Mouse (Mus musculus) ES-E14 (cell line): ENCODE results near the gene En2. TPM values are rescaled to one million over a fixed set of nuclear protein-coding genes. Genes with fewer than 3 reads are reported as not detected.

Experiments used
- DNase-seq: peaks from one replicate; pipeline ENCODE4 v3.0.0-alpha.2; 2013; ENCODE audit warnings: low read depth, low spot score
- H3K27ac ChIP-seq: 2 replicates; pipeline ENCODE4 v1.5.1; 2012; ENCODE audit warnings: low read depth, mild to moderate bottlenecking, low read length, moderate library complexity, mixed read lengths; ENCODE audit not compliant: poor library complexity, insufficient read depth, severe bottlenecking
- H3K36me3 ChIP-seq: 2 replicates; pipeline ENCODE4 v1.6.1; 2012; ENCODE audit warnings: mild to moderate bottlenecking, low read length, moderate library complexity, mixed read lengths; ENCODE audit not compliant: control insufficient read depth, poor library complexity, insufficient read depth, severe bottlenecking
- H3K4me1 ChIP-seq, 2 experiments: fragments of 150-350 bp in 1 of 2; sonication (generic) in 1 of 2; 2 replicates each; pipeline ENCODE4 v1.6.1; 2012; ENCODE audit warnings: low read length in 2 of 2, mild to moderate bottlenecking in 1 of 2, mixed read lengths in 1 of 2; ENCODE audit not compliant: control insufficient read depth in 2 of 2, insufficient read depth in 2 of 2, poor library complexity in 1 of 2
- H3K4me3 ChIP-seq, 2 experiments: fragments of 150-350 bp in 1 of 2; sonication (generic) in 1 of 2; 2 replicates each; pipeline ENCODE4 v1.5.1; 2012; ENCODE audit warnings: low read length in 2 of 2, low read depth in 1 of 2, mild to moderate bottlenecking in 1 of 2, mixed read lengths in 1 of 2; ENCODE audit not compliant: insufficient read depth in 1 of 2, poor library complexity in 1 of 2, severe bottlenecking in 1 of 2
- H3K9ac ChIP-seq: 2 replicates; pipeline ENCODE4 v1.6.1; 2012; ENCODE audit warnings: low read depth, mild to moderate bottlenecking, low read length, mixed read lengths; ENCODE audit not compliant: poor library complexity, insufficient read depth, severe bottlenecking
- H3K9me3 ChIP-seq: fragments of 150-350 bp; sonication (generic); 2 replicates; pipeline ENCODE4 v1.6.1; 2012; ENCODE audit warnings: low read depth, mild to moderate bottlenecking, low read length; ENCODE audit not compliant: control insufficient read depth, insufficient read depth
- CHD2 ChIP-seq: IDR thresholded peaks from 2 replicates; pipeline ENCODE4 v1.6.1; 2014; ENCODE audit warnings: mild to moderate bottlenecking, low read depth, low read length, inconsistent platforms
- HCFC1 ChIP-seq: IDR thresholded peaks from 2 replicates; pipeline ENCODE4 v1.6.1; 2012; ENCODE audit warnings: low read length, inconsistent platforms, borderline replicate concordance; ENCODE audit not compliant: insufficient read depth
- MAFK ChIP-seq: IDR thresholded peaks from 2 replicates; pipeline ENCODE4 v1.6.1; 2014; ENCODE audit warnings: mild to moderate bottlenecking, low read depth, low read length, inconsistent platforms; ENCODE audit not compliant: insufficient read depth
- ZC3H11A ChIP-seq: IDR thresholded peaks from 2 replicates; pipeline ENCODE4 v1.6.1; 2012; ENCODE audit warnings: low read depth, mild to moderate bottlenecking, inconsistent platforms, low read length, borderline replicate concordance
- ZNF384 ChIP-seq: IDR thresholded peaks from 2 replicates; pipeline ENCODE4 v1.6.1; 2012; ENCODE audit warnings: low read depth, low read length, inconsistent platforms
- in situ Hi-C, 2 experiments: fragments of 600-800 bp; cut with MboI; formaldehyde crosslinking; loops; one replicate each; pipeline ENCODE4 v1.15.1; 2025; ENCODE audit warnings: low sequenced_read_pairs in 2 of 2, inconsistent platforms in 1 of 2; ENCODE audit not compliant: unreplicated experiment in 2 of 2
- total RNA-seq: library from RNA; depleted of rRNA; stranded (reverse); fragments of 300-350 nt; gene quantifications from 2 replicates; pipeline ENCODE4 v1.2.3, GENCODE M21; 2012

The En2 gene
- total RNA-seq, 1 experiment = 3.2 TPM

- Histone ChIP-seq H3K9me3 (no peaks in the 10 kb centered on the region), H3K36me3 (no peaks in the 10 kb centered on the region), H3K9ac (no peak overlapping the region), H3K27ac (no peak overlapping the region), H3K4me1 (peaks cover 0 to 8% of the 10 kb centered on the region in 2 experiments; a peak in 2 of 4 replicates), H3K4me3 (no peak overlapping the region)
- in situ Hi-C loops = no loop called here
- DNase-seq = no peak
- TF ChIP-seq CHD2 (no peak), ZNF384 (no peak), ZC3H11A (no peak), MAFK (no peak), HCFC1 (no peak)
Measured at GRCm38 (mm10) chr5:28176585-28176984, 11.1 kb downstream of the En2 start.

DNA sequence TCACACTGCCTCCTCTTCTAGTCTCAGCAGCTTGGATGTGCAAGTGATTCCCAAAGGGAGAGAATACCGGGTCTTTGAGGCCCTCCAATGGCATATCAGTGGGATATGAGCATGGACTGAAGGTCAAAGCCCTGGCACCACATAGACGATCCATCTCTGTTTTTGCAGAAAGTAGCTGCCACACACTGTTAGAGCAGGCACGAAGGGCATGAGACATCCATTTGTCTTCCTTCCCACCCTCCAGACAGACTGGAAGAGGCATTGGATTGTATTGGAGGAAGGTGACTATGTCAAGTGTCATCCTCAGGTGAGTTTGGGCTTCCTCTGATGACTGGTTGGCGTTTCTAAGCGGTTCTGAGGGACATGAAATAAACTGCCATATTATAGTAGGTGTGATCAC, 12.8 kb downstream of the En2 start:
- H3K4me1 ChIP-seq = peaks cover 0 to 8% of the 10 kb centered on the region in 2 experiments; a peak in 2 of 4 replicates
- H3K27ac ChIP-seq = no peak overlapping the region
- no peaks in the 10 kb centered on the region for H3K9me3 ChIP-seq
- no peak overlapping the region for H3K4me3 ChIP-seq
- in situ Hi-C loops = no loop called here
- TF ChIP-seq CHD2 = no peak
- TF ChIP-seq MAFK = no peak
- no peak for TF ChIP-seq ZNF384
- no peak for TF ChIP-seq HCFC1
- TF ChIP-seq ZC3H11A = no peak
- H3K36me3 ChIP-seq = no peaks in the 10 kb centered on the region
- no peak overlapping the region for H3K9ac ChIP-seq
- DNase-seq = no peak

DNA sequence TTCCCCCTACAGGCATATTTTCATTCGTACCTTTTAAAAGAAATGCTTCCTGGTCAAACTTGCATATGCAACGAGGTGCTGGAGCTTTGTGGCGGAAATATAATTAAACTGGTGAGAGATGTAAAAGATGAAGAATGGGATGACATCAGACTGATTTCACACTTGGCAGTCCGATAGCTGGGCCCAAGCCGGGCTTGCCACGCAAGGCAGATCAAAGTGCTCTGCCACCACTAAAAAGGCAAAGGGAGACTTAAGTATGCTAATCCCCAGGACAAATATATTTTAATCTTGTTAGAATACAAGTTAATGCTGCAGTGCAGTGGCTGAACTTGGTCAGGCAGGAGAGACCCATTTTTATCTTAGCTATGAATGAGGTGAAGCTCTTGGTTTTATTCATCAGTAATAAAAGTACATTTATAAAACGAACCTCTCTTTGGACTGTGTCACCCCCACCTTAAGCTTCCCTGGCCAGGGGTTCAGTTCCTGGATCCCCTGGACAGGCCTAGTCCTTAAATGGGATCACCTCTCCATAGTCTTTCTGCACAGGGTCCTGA, 13.8 kb downstream of the En2 start:
- Histone ChIP-seq H3K36me3 (no peaks in the 10 kb centered on the region), H3K27ac (no peak overlapping the region), H3K9ac (no peak overlapping the region), H3K4me3 (no peak overlapping the region), H3K4me1 (peaks cover 0 to 5% of the 10 kb centered on the region in 2 experiments; a peak in 2 of 4 replicates), H3K9me3 (no peaks in the 10 kb centered on the region)
- no peak for DNase-seq
- in situ Hi-C loops = no loop called here
- no peak for TF ChIP-seq MAFK
- no peak for TF ChIP-seq HCFC1

DNA sequence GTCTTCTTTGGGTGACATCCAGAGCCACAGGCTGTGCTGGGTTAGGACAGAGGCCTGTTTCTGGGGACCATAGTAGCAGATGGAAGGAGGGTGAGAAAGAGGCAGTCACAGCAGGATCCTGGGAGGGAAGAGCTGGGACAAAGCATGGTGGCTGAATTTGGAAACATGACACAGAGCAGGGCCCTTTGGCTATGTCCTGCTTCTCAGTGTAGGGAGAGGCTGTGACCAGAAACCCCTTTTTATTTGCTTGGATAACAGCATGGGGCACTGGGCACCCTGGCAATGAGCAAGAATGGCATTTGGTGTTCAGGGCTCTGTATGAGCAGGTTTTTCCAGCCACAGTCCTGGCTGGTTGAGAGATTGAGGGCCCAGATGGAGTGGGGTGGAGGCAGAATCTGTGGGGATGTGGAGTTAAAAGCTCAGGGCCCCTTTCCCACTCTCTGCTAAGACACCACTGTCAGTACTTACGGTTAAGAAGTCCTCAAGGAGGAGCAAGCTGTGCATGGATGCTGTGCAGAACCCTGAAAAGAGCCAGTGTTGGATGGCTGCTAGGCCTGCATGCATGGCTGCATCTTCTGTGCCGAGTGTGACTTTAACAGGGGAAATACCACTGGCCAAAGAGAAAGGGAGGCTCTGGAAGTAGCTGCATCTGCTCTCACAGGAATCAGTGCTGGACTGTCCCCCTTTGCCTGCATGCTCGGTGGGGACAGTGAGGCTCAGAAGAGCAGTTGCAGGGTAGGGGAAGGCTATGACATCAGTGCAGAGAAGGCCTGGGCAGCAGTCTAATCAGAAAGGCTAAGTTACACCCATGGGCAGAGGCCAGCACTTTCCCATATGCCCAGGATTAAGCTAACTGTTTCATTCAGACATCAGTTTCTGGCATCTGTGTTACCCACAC, 26.0 kb downstream of the En2 start:
- TF ChIP-seq ZC3H11A = no peak
- Histone ChIP-seq H3K27ac (no peak overlapping the region), H3K9ac (no peak overlapping the region), H3K9me3 (no peaks in the 10 kb centered on the region), H3K4me3 (no peak overlapping the region), H3K36me3 (no peaks in the 10 kb centered on the region), H3K4me1 (peaks cover 4 to 6% of the 10 kb centered on the region in 2 experiments; a peak in 1 of 4 replicates)
- DNase-seq = no peak
- in situ Hi-C loops = no loop called here

- DNase-seq = no peak
- TF ChIP-seq CHD2 (no peak), ZC3H11A (no peak), ZNF384 (no peak), HCFC1 (no peak), MAFK (no peak)
Measured at GRCm38 (mm10) chr5:28192099-28192454, 26.6 kb downstream of the En2 start.

More at GRCm38 (mm10) chr5:28192099-28192454, 26.6 kb downstream of the En2 start:
- in situ Hi-C loops = no loop called here
- Histone ChIP-seq H3K36me3 (peaks cover under 1% of the 10 kb centered on the region; the same call in 1 of the 2 replicates), H3K4me3 (no peak overlapping the region), H3K27ac (no peak overlapping the region), H3K9ac (no peak overlapping the region), H3K9me3 (no peaks in the 10 kb centered on the region), H3K4me1 (peaks cover 4 to 6% of the 10 kb centered on the region in 2 experiments; a peak in 1 of 4 replicates)
